Mouse (Mus musculus): ENCODE results near the gene Stard5.

Gene Stard5

GRCm38 (mm10) chr7:83631828-83632681 is at the start of gene Stard5:
Gene Stard5 (plus strand): TSS chr7:83631959.
- DNase-seq (ENCODE audit: low spot score) = peak; percentile 91

GRCm38 (mm10) chr7:83584639-83585471 is 46.9 kb upstream of the Stard5 start, which contains the start of gene Tmc3:
Gene Tmc3 (plus strand): TSS chr7:83584927.
- DNase-seq (ENCODE audit: low spot score) = peak; percentile 71

- no peak for DNase-seq (ENCODE audit: low spot score)
Observed at GRCm38 (mm10) chr7:83594056-83594455, 37.7 kb upstream of the Stard5 start.

- no peak for DNase-seq (ENCODE audit: low spot score)
Observed at GRCm38 (mm10) chr7:83597063-83597462, 34.7 kb upstream of the Stard5 start.

- DNase-seq (ENCODE audit: low spot score) = no peak
Observed at GRCm38 (mm10) chr7:83598997-83599912, 32.5 kb upstream of the Stard5 start.

GRCm38 (mm10) chr7:83599913-83600286 is 31.9 kb upstream of the Stard5 start:
- peak; percentile 60 for DNase-seq (ENCODE audit: low spot score)

- DNase-seq (ENCODE audit: low spot score) = no peak
Observed at GRCm38 (mm10) chr7:83604180-83604944, 27.4 kb upstream of the Stard5 start.

- no peak for DNase-seq (ENCODE audit: low spot score)
Observed at GRCm38 (mm10) chr7:83606796-83607195, 25.0 kb upstream of the Stard5 start.

- no peak for DNase-seq (ENCODE audit: low spot score)
Observed at GRCm38 (mm10) chr7:83609891-83610290, 21.9 kb upstream of the Stard5 start.

GRCm38 (mm10) chr7:83611886-83612285 is 19.9 kb upstream of the Stard5 start:
- no peak for DNase-seq (ENCODE audit: low spot score)

- no peak for DNase-seq (ENCODE audit: low spot score)
Observed at GRCm38 (mm10) chr7:83615272-83615671, 16.5 kb upstream of the Stard5 start.

GRCm38 (mm10) chr7:83615815-83616214 is 15.9 kb upstream of the Stard5 start:
- DNase-seq (ENCODE audit: low spot score) = no peak

- no peak for DNase-seq (ENCODE audit: low spot score)
Observed at GRCm38 (mm10) chr7:83616268-83616667, 15.5 kb upstream of the Stard5 start.

GRCm38 (mm10) chr7:83618709-83619108 is 13.1 kb upstream of the Stard5 start:
- no peak for DNase-seq (ENCODE audit: low spot score)

GRCm38 (mm10) chr7:83622582-83622981 is 9.2 kb upstream of the Stard5 start:
- no peak for DNase-seq (ENCODE audit: low spot score)

GRCm38 (mm10) chr7:83624065-83624464 is 7.7 kb upstream of the Stard5 start:
- no peak for DNase-seq (ENCODE audit: low spot score)

- DNase-seq (ENCODE audit: low spot score) = no peak
Observed at GRCm38 (mm10) chr7:83626557-83627257, 5.1 kb upstream of the Stard5 start.

GRCm38 (mm10) chr7:83627369-83627768 is 4.4 kb upstream of the Stard5 start:
- no peak for DNase-seq (ENCODE audit: low spot score)

- DNase-seq (ENCODE audit: low spot score) = no peak
Observed at GRCm38 (mm10) chr7:83631073-83631827, 509 bp upstream of the Stard5 start.

- DNase-seq (ENCODE audit: low spot score) = no peak
Observed at GRCm38 (mm10) chr7:83632682-83633120, 942 bp downstream of the Stard5 start.
